Mouse (Mus musculus): ENCODE data around the gene Wtap. TPM values are rescaled to one million over a fixed set of nuclear protein-coding genes. Genes with fewer than 3 reads are reported as not detected.
A peak's percentile ranks its signal among the peaks of the same experiment; 100 is the strongest.
"Not testable (repeated sequence)": the region's sequence is repeated elsewhere in the genome, so short reads cannot be mapped to it uniquely, and the experiment has no call there.

Gene Wtap
- polyA plus RNA-seq, 1 experiment, result 135 TPM

- no peaks in the 10 kb centered on the region for H3K4me1 ChIP-seq (ENCODE audit: control insufficient read depth, insufficient read depth, low read length)
- H3K4me3 ChIP-seq (ENCODE audit: insufficient read depth, low read length), result no peak overlapping the region
- no peak overlapping the region for H3K27ac ChIP-seq (ENCODE audit: insufficient read depth, low read length)
- TF ChIP-seq CTCF (IDR thresholded peaks at IDR 0.05; ENCODE audit: borderline replicate concordance, insufficient read depth, low read length), result no peak
- TF ChIP-seq POLR2A (IDR thresholded peaks at IDR 0.05; ENCODE audit: low read depth, low read length), result no peak
These were observed 3.9 kb upstream of the Wtap start for GRCm38 (mm10) chr17:12997890-12998289.

DNA sequence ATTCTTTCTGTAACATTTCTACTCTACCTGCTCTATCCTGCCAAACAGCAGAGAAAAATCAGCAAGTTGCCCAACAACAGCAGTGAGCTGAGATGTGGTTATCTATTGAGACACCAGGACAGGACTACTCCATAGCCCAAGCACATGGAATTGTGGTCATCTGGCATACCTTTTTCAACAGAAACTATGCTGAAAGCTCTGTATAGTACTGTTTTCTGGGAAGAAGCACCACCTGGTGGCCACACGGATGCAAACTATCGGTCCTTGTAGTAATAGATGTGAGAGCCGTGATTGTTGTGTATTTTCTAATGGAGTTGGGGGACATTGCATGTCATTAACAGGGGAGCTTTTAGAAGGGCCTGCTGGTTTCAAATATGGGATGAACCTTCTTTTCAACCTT lies 2.4 kb upstream of the Wtap start:
- Histone ChIP-seq H3K4me1 (ENCODE audit: control insufficient read depth, insufficient read depth, low read length) (no peaks in the 10 kb centered on the region), H3K4me3 (ENCODE audit: insufficient read depth, low read length) (no peak overlapping the region), H3K27ac (ENCODE audit: insufficient read depth, low read length) (no peak overlapping the region)
- TF ChIP-seq CTCF (IDR thresholded peaks at IDR 0.05; ENCODE audit: borderline replicate concordance, insufficient read depth, low read length) (no peak), POLR2A (IDR thresholded peaks at IDR 0.05; ENCODE audit: low read depth, low read length) (no peak)

DNA sequence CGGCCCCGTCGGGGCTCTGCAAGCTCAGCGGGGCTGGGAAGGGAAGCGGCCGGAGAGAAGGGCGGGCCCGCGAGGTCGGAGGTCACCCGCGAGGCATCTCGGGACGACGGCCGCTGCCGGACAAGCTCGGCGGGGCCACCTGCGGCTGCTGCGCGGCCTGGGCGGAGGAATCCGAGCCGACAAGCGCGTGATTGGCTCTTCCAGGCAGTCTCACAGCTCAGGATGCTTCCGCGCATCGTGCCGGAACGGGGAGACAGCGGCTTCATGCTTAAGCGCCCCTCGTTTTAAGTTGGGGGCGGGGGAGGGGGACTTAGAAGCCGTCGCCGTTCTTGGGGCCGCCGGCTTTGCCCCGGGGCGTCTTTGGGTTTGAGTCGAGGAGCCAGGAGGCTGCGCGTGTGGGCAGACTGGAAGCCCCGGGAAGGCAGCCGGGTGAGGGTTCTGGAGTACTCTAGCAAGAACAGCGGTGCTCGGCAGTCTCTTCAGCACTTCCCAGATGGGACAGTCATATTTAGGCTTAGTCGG lies 1.4 kb downstream of the Wtap start:
- no peak for TF ChIP-seq CTCF (IDR thresholded peaks at IDR 0.05; ENCODE audit: borderline replicate concordance, insufficient read depth, low read length)
- TF ChIP-seq POLR2A (IDR thresholded peaks at IDR 0.05; ENCODE audit: low read depth, low read length), result peak; percentile 87
- Histone ChIP-seq H3K27ac (ENCODE audit: insufficient read depth, low read length) (peak overlapping the region; percentile 69), H3K4me3 (ENCODE audit: insufficient read depth, low read length) (peak overlapping the region; percentile 60), H3K4me1 (ENCODE audit: control insufficient read depth, insufficient read depth, low read length) (no peaks in the 10 kb centered on the region)

GRCm38 (mm10) chr17:12991635-12992358 lies 2.2 kb downstream of the Wtap start:
- peak overlapping the region; percentile 77 for H3K4me3 ChIP-seq (ENCODE audit: insufficient read depth, low read length)
- H3K27ac ChIP-seq (ENCODE audit: insufficient read depth, low read length), result peak overlapping the region; percentile 97
- no peaks in the 10 kb centered on the region for H3K4me1 ChIP-seq (ENCODE audit: control insufficient read depth, insufficient read depth, low read length)
- peak; percentile 76 for TF ChIP-seq POLR2A (IDR thresholded peaks at IDR 0.05; ENCODE audit: low read depth, low read length)
- no peak for TF ChIP-seq CTCF (IDR thresholded peaks at IDR 0.05; ENCODE audit: borderline replicate concordance, insufficient read depth, low read length)

GRCm38 (mm10) chr17:12991194-12991634 lies 2.8 kb downstream of the Wtap start:
- Histone ChIP-seq H3K4me3 (ENCODE audit: insufficient read depth, low read length) (peak overlapping the region; percentile 77), H3K27ac (ENCODE audit: insufficient read depth, low read length) (0 out of 2 replicates have a peak overlapping the region, but pooled peaks have one; percentile 97), H3K4me1 (ENCODE audit: control insufficient read depth, insufficient read depth, low read length) (no peaks in the 10 kb centered on the region)
- TF ChIP-seq POLR2A (IDR thresholded peaks at IDR 0.05; ENCODE audit: low read depth, low read length) (no peak), CTCF (IDR thresholded peaks at IDR 0.05; ENCODE audit: borderline replicate concordance, insufficient read depth, low read length) (no peak)

GRCm38 (mm10) chr17:12990567-12991145 lies 3.3 kb downstream of the Wtap start:
- no peaks in the 10 kb centered on the region for H3K4me1 ChIP-seq (ENCODE audit: control insufficient read depth, insufficient read depth, low read length)

DNA sequence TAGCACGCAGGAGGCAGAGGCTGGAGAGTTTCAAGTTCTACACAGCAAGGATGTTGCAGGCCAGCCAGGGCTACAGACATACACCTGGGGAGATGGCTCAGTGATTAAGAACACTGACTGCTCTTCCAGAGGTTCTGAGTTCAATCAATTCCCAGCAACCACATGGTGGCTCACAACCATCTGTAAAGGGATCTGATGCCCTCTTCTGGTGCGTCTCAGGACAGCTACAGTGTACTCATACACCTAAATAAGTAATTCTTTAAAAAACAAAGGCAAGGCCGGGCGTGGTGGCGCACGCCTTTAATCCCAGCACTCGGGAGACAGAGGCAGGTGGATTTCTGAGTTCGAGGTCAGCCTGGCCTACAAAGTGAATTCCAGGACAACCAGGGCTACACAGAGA lies 5.9 kb downstream of the Wtap start:
- not testable (repeated sequence) for H3K4me3 ChIP-seq (ENCODE audit: insufficient read depth, low read length); H3K27ac ChIP-seq (ENCODE audit: insufficient read depth, low read length); H3K4me1 ChIP-seq (ENCODE audit: control insufficient read depth, insufficient read depth, low read length)

More at GRCm38 (mm10) chr17:12990567-12991145, 3.3 kb downstream of the Wtap start:
- TF ChIP-seq POLR2A (IDR thresholded peaks at IDR 0.05; ENCODE audit: low read depth, low read length), result no peak
- no peak for TF ChIP-seq CTCF (IDR thresholded peaks at IDR 0.05; ENCODE audit: borderline replicate concordance, insufficient read depth, low read length)
- no peak overlapping the region for H3K27ac ChIP-seq (ENCODE audit: insufficient read depth, low read length)
- peak overlapping the region; percentile 77 for H3K4me3 ChIP-seq (ENCODE audit: insufficient read depth, low read length)

- Histone ChIP-seq H3K4me3 (ENCODE audit: insufficient read depth, low read length) (no peak overlapping the region), H3K4me1 (ENCODE audit: control insufficient read depth, insufficient read depth, low read length) (no peaks in the 10 kb centered on the region), H3K27ac (ENCODE audit: insufficient read depth, low read length) (no peak overlapping the region)
- TF ChIP-seq CTCF (IDR thresholded peaks at IDR 0.05; ENCODE audit: borderline replicate concordance, insufficient read depth, low read length) (no peak), POLR2A (IDR thresholded peaks at IDR 0.05; ENCODE audit: low read depth, low read length) (no peak)
These were observed 10.0 kb downstream of the Wtap start for GRCm38 (mm10) chr17:12983988-12984387.

- H3K4me3 ChIP-seq (ENCODE audit: insufficient read depth, low read length), result no peak overlapping the region
- no peak overlapping the region for H3K27ac ChIP-seq (ENCODE audit: insufficient read depth, low read length)
- H3K4me1 ChIP-seq (ENCODE audit: control insufficient read depth, insufficient read depth, low read length), result no peaks in the 10 kb centered on the region
- TF ChIP-seq POLR2A (IDR thresholded peaks at IDR 0.05; ENCODE audit: low read depth, low read length), result no peak
- no peak for TF ChIP-seq CTCF (IDR thresholded peaks at IDR 0.05; ENCODE audit: borderline replicate concordance, insufficient read depth, low read length)
These were observed 15.4 kb downstream of the Wtap start for GRCm38 (mm10) chr17:12978546-12978945.

- H3K4me1 ChIP-seq (ENCODE audit: control insufficient read depth, insufficient read depth, low read length), result no peaks in the 10 kb centered on the region
- no peak overlapping the region for H3K27ac ChIP-seq (ENCODE audit: insufficient read depth, low read length)
- no peak overlapping the region for H3K4me3 ChIP-seq (ENCODE audit: insufficient read depth, low read length)
- TF ChIP-seq CTCF (IDR thresholded peaks at IDR 0.05; ENCODE audit: borderline replicate concordance, insufficient read depth, low read length), result no peak
- TF ChIP-seq POLR2A (IDR thresholded peaks at IDR 0.05; ENCODE audit: low read depth, low read length), result no peak
These were observed 20.1 kb downstream of the Wtap start for GRCm38 (mm10) chr17:12973851-12974250.

All from embryonic fibroblast, embryonic 13.5 days (primary cell).